Mouse (Mus musculus): ENCODE results near the gene 1810049J17Rik.
A peak's percentile ranks its signal among the peaks of the same experiment; 100 is the strongest.

Gene 1810049J17Rik

GRCm38 (mm10) chr15:12306188-12307071 lies 15.3 kb downstream of the 1810049J17Rik start:
- no peak for DNase-seq

- DNase-seq, result peak in 1 of 2 experiments; percentile 17
These were observed 19.9 kb downstream of the 1810049J17Rik start for GRCm38 (mm10) chr15:12301771-12302170.

GRCm38 (mm10) chr15:12298231-12298737 lies 23.4 kb downstream of the 1810049J17Rik start:
- DNase-seq, result no peak

- DNase-seq, result no peak
These were observed 25.5 kb downstream of the 1810049J17Rik start for GRCm38 (mm10) chr15:12296228-12296627.

GRCm38 (mm10) chr15:12291757-12292156 lies 29.9 kb downstream of the 1810049J17Rik start:
- DNase-seq, result no peak

GRCm38 (mm10) chr15:12290330-12290729 lies 31.4 kb downstream of the 1810049J17Rik start:
- no peak for DNase-seq

- DNase-seq, result no peak
These were observed 36.2 kb downstream of the 1810049J17Rik start for GRCm38 (mm10) chr15:12285535-12285809.

- peak; percentile 29 to 42 for DNase-seq
These were observed 36.7 kb downstream of the 1810049J17Rik start for GRCm38 (mm10) chr15:12284794-12285534.

- no peak for DNase-seq
These were observed 41.9 kb downstream of the 1810049J17Rik start for GRCm38 (mm10) chr15:12279816-12280215.

- DNase-seq, result no peak
These were observed 46.5 kb downstream of the 1810049J17Rik start for GRCm38 (mm10) chr15:12275091-12275623.

- no peak for DNase-seq
These were observed 47.5 kb downstream of the 1810049J17Rik start for GRCm38 (mm10) chr15:12274053-12274769.

- DNase-seq, result no peak
These were observed 48.2 kb downstream of the 1810049J17Rik start for GRCm38 (mm10) chr15:12273325-12274052.

All from thymus, postnatal 36 days (tissue).